Mouse (Mus musculus) heart, adult 8-10 months (tissue): ENCODE measurements around the gene Ang5. TPM values are rescaled to one million over a fixed set of nuclear protein-coding genes. Genes with fewer than 3 reads are reported as not detected.

Experiments used
- total RNA-seq, 4 experiments: library from RNA; stranded (reverse); gene quantifications; 2 replicates each; pipeline ENCODE4 v1.2.4; 2022

The Ang5 gene
- total RNA-seq, 4 experiments from 2014 or later, result not detected

Other genes starting within 250 kb of the Ang5 start
- not detected for gene Gm16506, start 229.6 kb upstream of the Ang5 start, total RNA-seq
- gene Gm6526, start 209.2 kb upstream of the Ang5 start, total RNA-seq, result not detected
- not detected for gene Gm8180, start 172.3 kb upstream of the Ang5 start, total RNA-seq
- gene Ear1, start 81.6 kb upstream of the Ang5 start, total RNA-seq, result under 1 TPM in 1 of 4 experiments, not detected in 3; 0.55 TPM
- gene Ear10, start 33.5 kb upstream of the Ang5 start, total RNA-seq, result not detected
- gene Gm8113, start 31.7 kb upstream of the Ang5 start, total RNA-seq, result 1 to 10 TPM; 2.6 to 5.3 (median 4.2) TPM
- gene Ang6, start 45.2 kb downstream of the Ang5 start, total RNA-seq, result not detected
- 1 to 10 TPM in 1 of 4 experiments, under 1 TPM in 2, not detected in 1; 0.52 to 1.8 (median 0.53) TPM for gene Ear2, start 145.6 kb downstream of the Ang5 start, total RNA-seq
- gene Gm3327, start 166.8 kb downstream of the Ang5 start, total RNA-seq, result not detected
- gene Gm8212, start 240.6 kb downstream of the Ang5 start, total RNA-seq, result not detected